Mouse (Mus musculus): ENCODE results near the gene Ablim1.

Ablim1 gene

GRCm38 (mm10) chr19:57103360-57103958 is 211.3 kb downstream of the Ablim1 start:
- DNase-seq (ENCODE audit: low read depth, low spot score) = no peak

- DNase-seq (ENCODE audit: low read depth, low spot score) = no peak
Observed at GRCm38 (mm10) chr19:57101986-57102385, 212.7 kb downstream of the Ablim1 start.

GRCm38 (mm10) chr19:57100753-57101446 is 213.8 kb downstream of the Ablim1 start:
- no peak for DNase-seq (ENCODE audit: low read depth, low spot score)

- DNase-seq (ENCODE audit: low read depth, low spot score) = no peak
Observed at GRCm38 (mm10) chr19:57099986-57100385, 214.7 kb downstream of the Ablim1 start.

- no peak for DNase-seq (ENCODE audit: low read depth, low spot score)
Observed at GRCm38 (mm10) chr19:57099094-57099357, 215.7 kb downstream of the Ablim1 start.

GRCm38 (mm10) chr19:57098241-57099093 is 216.3 kb downstream of the Ablim1 start:
- DNase-seq (ENCODE audit: low read depth, low spot score) = peak; percentile 71

- DNase-seq (ENCODE audit: low read depth, low spot score) = no peak
Observed at GRCm38 (mm10) chr19:57095340-57095739, 219.4 kb downstream of the Ablim1 start.

GRCm38 (mm10) chr19:57093698-57094004 is 221.1 kb downstream of the Ablim1 start:
- no peak for DNase-seq (ENCODE audit: low read depth, low spot score)

GRCm38 (mm10) chr19:57092958-57093697 is 221.6 kb downstream of the Ablim1 start:
- no peak for DNase-seq (ENCODE audit: low read depth, low spot score)

GRCm38 (mm10) chr19:57091278-57091677 is 223.4 kb downstream of the Ablim1 start:
- no peak for DNase-seq (ENCODE audit: low read depth, low spot score)

- no peak for DNase-seq (ENCODE audit: low read depth, low spot score)
Observed at GRCm38 (mm10) chr19:57088804-57089369, 225.8 kb downstream of the Ablim1 start.

- no peak for DNase-seq (ENCODE audit: low read depth, low spot score)
Observed at GRCm38 (mm10) chr19:57084520-57085166, 230.1 kb downstream of the Ablim1 start.

- DNase-seq (ENCODE audit: low read depth, low spot score) = no peak
Observed at GRCm38 (mm10) chr19:57083887-57084286, 230.8 kb downstream of the Ablim1 start.

- no peak for DNase-seq (ENCODE audit: low read depth, low spot score)
Observed at GRCm38 (mm10) chr19:57083183-57083555, 231.6 kb downstream of the Ablim1 start.

- no peak for DNase-seq (ENCODE audit: low read depth, low spot score)
Observed at GRCm38 (mm10) chr19:57082454-57083182, 232.1 kb downstream of the Ablim1 start.

- DNase-seq (ENCODE audit: low read depth, low spot score) = no peak
Observed at GRCm38 (mm10) chr19:57081536-57081935, 233.2 kb downstream of the Ablim1 start.

- no peak for DNase-seq (ENCODE audit: low read depth, low spot score)
Observed at GRCm38 (mm10) chr19:57079606-57079981, 235.1 kb downstream of the Ablim1 start.

- peak; percentile 85 for DNase-seq (ENCODE audit: low read depth, low spot score)
Observed at GRCm38 (mm10) chr19:57078867-57079605, 235.7 kb downstream of the Ablim1 start.

GRCm38 (mm10) chr19:57077826-57078699 is 236.7 kb downstream of the Ablim1 start:
- no peak for DNase-seq (ENCODE audit: low read depth, low spot score)
